Mouse (Mus musculus) liver, embryonic 14.5 days (tissue): ENCODE results near the gene Dlg2. TPM values are rescaled to one million over a fixed set of nuclear protein-coding genes. Genes with fewer than 3 reads are reported as not detected.

Experiments used
- ATAC-seq: fragments of 200-750 bp; cut with Nextera tagmentation; 2 replicates; pipeline ENCODE4 v1.8.0; 2017; ENCODE audit warnings: moderate number of reproducible peaks, mild to moderate bottlenecking, moderate library complexity; ENCODE audit not compliant: insufficient read depth
- DNase-seq, 3 experiments: peaks; one replicate each; pipeline ENCODE4 v3.0.0-alpha.2; 2012 to 2013; ENCODE audit warnings: low read depth in 3 of 3, low spot score in 3 of 3
- H3K27ac ChIP-seq: fragments of 300-500 bp; sonication (generic); 2 replicates; pipeline ENCODE4 v1.5.1; 2014; ENCODE audit warnings: moderate library complexity, mild to moderate bottlenecking, control low read depth, inconsistent platforms
- H3K27me3 ChIP-seq: fragments of 300-500 bp; sonication (generic); 2 replicates; pipeline ENCODE4 v1.6.1; 2014; ENCODE audit warnings: mild to moderate bottlenecking, low read length, moderate library complexity; ENCODE audit not compliant: control insufficient read depth, insufficient read depth
- H3K36me3 ChIP-seq: fragments of 300-500 bp; sonication (generic); replicated peaks from 2 replicates; pipeline ENCODE4 v1.6.1; 2014; ENCODE audit warnings: low read depth; ENCODE audit not compliant: control insufficient read depth, insufficient read depth
- H3K4me1 ChIP-seq, 2 experiments: fragments of 200-500 bp in 1 of 2; fragments of 300-500 bp in 1 of 2; sonication (generic) in 1 of 2; replicated peaks; 2 replicates each; pipeline ENCODE4 v1.6.1; 2012 to 2014; ENCODE audit warnings: antibody characterized with exemption in 1 of 2, inconsistent platforms in 1 of 2, low read length in 1 of 2; ENCODE audit not compliant: control insufficient read depth in 2 of 2, insufficient read depth in 2 of 2
- H3K4me2 ChIP-seq: fragments of 300-500 bp; sonication (generic); 2 replicates; pipeline ENCODE4 v1.6.1; 2014; ENCODE audit warnings: low read depth, mild to moderate bottlenecking, control low read depth, moderate library complexity
- H3K4me3 ChIP-seq, 2 experiments: fragments of 200-500 bp in 1 of 2; fragments of 300-500 bp in 1 of 2; sonication (generic) in 1 of 2; 2 replicates each; pipeline ENCODE4 v1.5.1; 2012 to 2014; ENCODE audit warnings: low read depth in 2 of 2, low read length in 2 of 2, mild to moderate bottlenecking in 2 of 2, control low read depth in 1 of 2, inconsistent platforms in 1 of 2, moderate library complexity in 1 of 2; ENCODE audit not compliant: insufficient read depth in 1 of 2
- H3K9ac ChIP-seq: fragments of 300-500 bp; sonication (generic); replicated peaks from 2 replicates; pipeline ENCODE4 v1.6.1; 2014; ENCODE audit warnings: mild to moderate bottlenecking, control low read depth, moderate library complexity
- H3K9me3 ChIP-seq: fragments of 300-500 bp; sonication (generic); 2 replicates; pipeline ENCODE4 v1.6.1; 2016; ENCODE audit warnings: low read length, mixed read lengths; ENCODE audit not compliant: control insufficient read depth
- CTCF ChIP-seq: IDR thresholded peaks from 2 replicates; pipeline ENCODE4 v1.5.1; 2016; ENCODE audit warnings: antibody characterized with exemption, low read depth, control low read depth
- EP300 ChIP-seq: IDR thresholded peaks from 2 replicates; pipeline ENCODE4 v1.6.1; 2016; ENCODE audit warnings: antibody characterized with exemption, low read depth
- WGBS: fragments of 180-500 bp; shearing (Covaris S2); extraction: QIAGEN DNeasy Blood & Tissue Kit; methylation state at CpG from one replicate; pipeline ENCODE4 v1.1.7; 2014; ENCODE audit not compliant: insufficient replicate concordance; 5-methylcytosine and 5-hydroxymethylcytosine counted together
- polyA plus RNA-seq, 2 experiments: library from polyadenylated mRNA; depleted of rRNA in 1 of 2; stranded (reverse) in 1 of 2; unstranded in 1 of 2; fragments of >200 nt; fragmentation: Nextera tagmentation in 1 of 2; extraction: Ambion mirVana in 1 of 2; gene quantifications; 2 replicates each; pipeline versions ENCODE4 v1.2.1 to v1.2.3; 2012 to 2014

Dlg2 gene
- polyA plus RNA-seq, 2 experiments, result 0.33 to 0.44 TPM

DNA sequence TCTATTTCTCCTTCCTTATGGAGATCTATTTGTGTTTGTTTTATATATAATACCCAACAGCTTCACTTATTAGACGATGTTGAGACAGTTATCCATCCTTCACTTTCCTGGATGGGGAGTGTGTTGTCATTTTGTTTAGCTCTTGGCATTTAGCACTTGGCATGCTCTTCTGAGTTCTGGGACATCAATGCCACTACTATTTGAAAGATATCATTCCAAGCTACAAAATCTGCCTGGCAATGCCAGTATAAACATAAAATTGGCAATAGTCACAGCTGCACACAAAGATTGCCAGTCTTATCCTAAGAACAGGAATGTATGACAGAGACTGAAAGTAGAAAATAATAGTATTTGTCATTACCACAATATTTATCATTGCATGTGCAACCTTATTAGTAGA, 735.8 kb downstream of the Dlg2 start:
- no peaks in the 10 kb centered on the region for H3K4me1 ChIP-seq
- ATAC-seq (no peak), DNase-seq (no peak)
- TF ChIP-seq CTCF, result no peak
- no peaks in the 10 kb centered on the region for H3K36me3 ChIP-seq
- no peaks in the 10 kb centered on the region for H3K27me3 ChIP-seq
- no peak overlapping the region for H3K27ac ChIP-seq
- no peak overlapping the region for H3K4me2 ChIP-seq
- WGBS, result 68% methylated on average over 1 of the region's 1 CpGs
- no peaks in the 10 kb centered on the region for H3K9me3 ChIP-seq
- no peak overlapping the region for H3K9ac ChIP-seq
- H3K4me3 ChIP-seq, result no peak overlapping the region

- H3K36me3 ChIP-seq, result no peaks in the 10 kb centered on the region
- H3K27ac ChIP-seq, result no peak overlapping the region
- H3K4me3 ChIP-seq, result no peak overlapping the region
- H3K4me1 ChIP-seq, result no peaks in the 10 kb centered on the region
- ATAC-seq (no peak), DNase-seq (no peak)
- 47% methylated on average over 1 of the region's 1 CpGs for WGBS
- no peak overlapping the region for H3K4me2 ChIP-seq
- H3K9me3 ChIP-seq, result no peaks in the 10 kb centered on the region
- no peak overlapping the region for H3K9ac ChIP-seq
- TF ChIP-seq EP300 (no peak), CTCF (no peak)
- no peaks in the 10 kb centered on the region for H3K27me3 ChIP-seq
Observed at GRCm38 (mm10) chr7:91214921-91215320, 738.4 kb downstream of the Dlg2 start.

- 37% methylated on average over 7 of the region's 7 CpGs for WGBS
Observed at GRCm38 (mm10) chr7:91218321-91218987, 742.0 kb downstream of the Dlg2 start.

DNA sequence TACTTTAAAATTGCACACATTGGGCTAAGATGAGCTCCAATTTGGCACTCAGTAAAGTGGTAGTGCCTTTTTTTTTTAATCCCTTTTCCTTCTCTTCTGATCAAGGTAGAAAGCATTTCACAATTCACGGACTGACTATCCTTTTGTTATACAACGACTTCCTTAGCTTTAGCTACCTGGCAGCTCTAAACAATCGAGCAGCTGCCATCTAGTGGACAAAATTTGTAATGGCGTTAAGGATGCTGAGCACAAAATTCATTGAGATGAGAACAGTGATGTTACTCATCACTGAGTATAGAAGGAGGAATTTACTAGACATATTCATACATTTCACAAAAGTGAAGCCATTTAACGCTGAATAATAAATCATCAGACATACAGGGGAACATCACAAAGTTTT, 750.0 kb downstream of the Dlg2 start:
- no peak overlapping the region for H3K9ac ChIP-seq
- H3K9me3 ChIP-seq, result no peaks in the 10 kb centered on the region
- no peaks in the 10 kb centered on the region for H3K27me3 ChIP-seq
- no peak overlapping the region for H3K4me2 ChIP-seq
- no peak for ATAC-seq
- peak; percentile 1 to 12 (median 7) for DNase-seq
- TF ChIP-seq CTCF (peak; percentile 55; the same call in 1 of the 2 replicates), EP300 (no peak)
- no peak overlapping the region for H3K4me3 ChIP-seq
- H3K27ac ChIP-seq, result no peak overlapping the region
- no peaks in the 10 kb centered on the region for H3K4me1 ChIP-seq
- under 1% methylated on average over 5 of the region's 5 CpGs for WGBS
- H3K36me3 ChIP-seq, result no peaks in the 10 kb centered on the region

More at GRCm38 (mm10) chr7:91218321-91218987, 742.0 kb downstream of the Dlg2 start:
- H3K4me2 ChIP-seq, result no peak overlapping the region
- ATAC-seq (no peak), DNase-seq (no peak)
- TF ChIP-seq EP300, result no peak
- no peak for TF ChIP-seq CTCF
- no peaks in the 10 kb centered on the region for H3K9me3 ChIP-seq
- no peak overlapping the region for H3K27ac ChIP-seq
- no peaks in the 10 kb centered on the region for H3K4me1 ChIP-seq
- H3K36me3 ChIP-seq, result no peaks in the 10 kb centered on the region
- H3K4me3 ChIP-seq, result no peak overlapping the region
- H3K9ac ChIP-seq, result no peak overlapping the region
- no peaks in the 10 kb centered on the region for H3K27me3 ChIP-seq

- ATAC-seq, result no peak
- 45% methylated on average over 4 of the region's 4 CpGs for WGBS
- no peak for TF ChIP-seq EP300
- TF ChIP-seq CTCF, result no peak
- no peak overlapping the region for H3K27ac ChIP-seq
- no peaks in the 10 kb centered on the region for H3K27me3 ChIP-seq
- no peak overlapping the region for H3K9ac ChIP-seq
- H3K4me3 ChIP-seq, result no peak overlapping the region
- DNase-seq, result no peak
- H3K36me3 ChIP-seq, result no peaks in the 10 kb centered on the region
- no peaks in the 10 kb centered on the region for H3K9me3 ChIP-seq
- H3K4me2 ChIP-seq, result no peak overlapping the region
- no peaks in the 10 kb centered on the region for H3K4me1 ChIP-seq
Observed at GRCm38 (mm10) chr7:91241718-91242117, 765.2 kb downstream of the Dlg2 start.
